Mouse (Mus musculus): ENCODE results near the gene Rab14.
A peak's percentile ranks its signal among the peaks of the same experiment; 100 is the strongest.

The Rab14 gene

DNA sequence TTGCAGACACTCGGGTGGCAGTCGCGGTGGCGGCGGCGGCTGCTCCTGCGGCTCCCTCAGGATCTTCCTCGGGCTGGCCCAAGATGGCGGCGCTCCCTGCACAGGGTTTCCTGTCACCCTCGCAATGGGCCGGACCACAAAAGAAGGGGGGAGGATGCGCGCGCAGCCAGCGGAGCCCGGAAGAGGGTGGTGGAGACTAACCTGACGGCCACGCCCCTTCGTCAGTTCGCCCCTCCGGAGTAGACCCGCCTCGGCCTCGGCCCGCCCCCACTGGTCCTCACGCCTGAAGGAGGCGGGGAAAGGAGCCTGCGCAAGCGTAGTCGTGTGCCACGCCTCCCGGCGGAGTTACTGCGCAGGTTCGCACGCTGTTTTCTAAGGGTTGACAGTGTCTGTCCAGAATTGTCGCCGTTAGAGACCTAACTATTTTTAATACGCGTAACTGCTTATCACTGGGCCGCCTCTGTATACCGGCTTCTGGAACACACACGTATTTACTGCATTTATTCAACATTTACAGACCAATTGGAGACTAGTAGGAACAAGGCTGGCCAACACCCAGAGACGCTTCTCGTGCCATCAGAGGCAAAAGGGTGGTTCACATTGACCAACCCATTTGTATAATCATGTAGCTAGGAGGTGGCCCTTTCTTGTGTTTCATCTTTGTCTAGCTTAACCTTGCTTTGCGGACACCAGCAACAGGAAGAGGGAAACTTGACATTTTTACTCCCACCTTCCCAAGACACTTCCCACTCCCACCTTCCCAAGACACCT is at the start of gene Rab14:
Rab14 (minus strand) TSS at position 223 of the 771 bp plus-strand sequence.
- peak; percentile 100 for DNase-seq (ENCODE audit: low spot score)

DNA sequence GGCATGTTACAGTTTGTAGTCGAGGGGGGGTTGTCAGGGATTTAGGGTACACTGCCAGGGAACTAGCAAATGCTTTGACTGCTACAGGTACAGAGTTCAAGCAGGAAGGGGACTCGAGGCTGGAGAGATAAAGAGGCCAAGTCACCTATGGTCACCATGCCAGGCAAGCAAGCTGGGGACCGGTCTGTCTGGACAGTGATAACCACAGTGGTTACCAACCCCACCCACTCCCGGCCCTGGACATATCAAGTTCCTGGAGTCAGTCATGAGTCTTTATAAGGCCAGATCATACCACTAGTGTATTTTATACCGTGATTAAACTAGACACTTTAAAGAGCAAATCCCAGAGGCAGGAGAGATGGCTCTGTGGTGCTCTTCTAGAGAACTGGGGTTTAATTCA is 46.8 kb upstream of the Rab14 start:
- no peak for DNase-seq (ENCODE audit: low spot score)

DNA sequence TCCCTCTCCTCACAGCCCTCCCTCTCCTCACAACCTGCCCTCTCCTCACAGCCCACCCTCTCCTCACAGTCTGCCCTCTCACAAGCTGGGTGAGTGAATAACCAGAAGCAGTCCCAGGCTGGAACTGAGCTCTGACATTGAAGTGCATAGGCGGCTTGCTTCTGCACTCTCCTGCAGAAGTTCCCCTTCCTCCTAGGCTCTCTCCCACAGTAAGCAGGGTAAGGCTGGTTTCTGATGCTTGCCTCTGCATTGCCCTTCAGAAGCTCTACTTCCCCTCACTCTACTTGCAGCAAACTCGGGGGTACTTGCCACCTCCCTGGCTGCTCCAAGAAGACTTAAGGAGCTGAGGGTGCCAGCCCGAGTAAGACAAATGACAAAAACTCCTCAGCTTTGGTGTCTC is 43.3 kb upstream of the Rab14 start:
- DNase-seq (ENCODE audit: low spot score), result no peak

- no peak for DNase-seq (ENCODE audit: low spot score)
Measured at GRCm38 (mm10) chr2:35235021-35235420, 34.1 kb upstream of the Rab14 start.

DNA sequence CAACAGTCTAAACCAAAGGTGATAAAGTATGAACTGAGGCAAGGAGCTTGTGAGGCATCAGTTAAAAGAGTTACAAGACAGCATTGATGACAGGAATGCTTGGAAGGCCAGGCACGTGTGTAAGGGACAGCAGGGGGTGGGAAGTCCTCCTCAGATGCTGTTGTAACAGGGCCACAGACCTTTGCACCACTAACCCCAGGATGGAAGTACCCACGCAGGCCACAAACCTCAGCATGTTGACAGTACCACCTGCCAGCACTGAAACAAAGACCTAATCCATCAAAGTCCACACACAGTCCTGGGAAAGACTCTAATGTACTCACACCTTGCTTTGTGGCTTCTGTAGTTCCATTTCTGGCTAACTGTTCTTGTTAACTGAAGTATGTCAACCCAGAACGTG is 33.0 kb upstream of the Rab14 start:
- DNase-seq (ENCODE audit: low spot score), result no peak

GRCm38 (mm10) chr2:35232595-35233445 is 31.9 kb upstream of the Rab14 start:
- DNase-seq (ENCODE audit: low spot score), result no peak

GRCm38 (mm10) chr2:35231871-35232270 is 31.0 kb upstream of the Rab14 start:
- no peak for DNase-seq (ENCODE audit: low spot score)

DNA sequence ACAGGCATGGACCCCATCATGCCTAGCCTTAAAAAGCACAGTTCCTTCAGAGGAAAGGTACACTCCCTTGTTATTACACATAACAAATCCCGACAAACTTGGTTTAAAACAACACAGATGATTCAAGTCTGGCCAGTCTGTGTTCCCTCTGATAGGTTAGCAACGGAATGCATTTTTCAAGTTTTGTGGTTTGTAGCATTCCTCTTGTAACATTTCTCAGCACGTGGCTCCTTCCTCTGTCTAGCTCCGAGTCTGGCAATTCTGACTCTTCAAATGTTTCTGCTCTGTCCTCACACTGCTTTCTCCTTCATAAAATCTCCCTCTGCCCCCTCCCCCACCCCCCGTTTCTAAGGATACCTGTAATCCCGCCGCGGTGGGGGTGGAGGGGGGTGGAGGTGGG is 29.3 kb upstream of the Rab14 start:
- DNase-seq (ENCODE audit: low spot score), result no peak

GRCm38 (mm10) chr2:35228145-35228544 is 27.2 kb upstream of the Rab14 start:
- DNase-seq (ENCODE audit: low spot score), result no peak

GRCm38 (mm10) chr2:35224285-35224684 is 23.4 kb upstream of the Rab14 start:
- DNase-seq (ENCODE audit: low spot score), result no peak

DNA sequence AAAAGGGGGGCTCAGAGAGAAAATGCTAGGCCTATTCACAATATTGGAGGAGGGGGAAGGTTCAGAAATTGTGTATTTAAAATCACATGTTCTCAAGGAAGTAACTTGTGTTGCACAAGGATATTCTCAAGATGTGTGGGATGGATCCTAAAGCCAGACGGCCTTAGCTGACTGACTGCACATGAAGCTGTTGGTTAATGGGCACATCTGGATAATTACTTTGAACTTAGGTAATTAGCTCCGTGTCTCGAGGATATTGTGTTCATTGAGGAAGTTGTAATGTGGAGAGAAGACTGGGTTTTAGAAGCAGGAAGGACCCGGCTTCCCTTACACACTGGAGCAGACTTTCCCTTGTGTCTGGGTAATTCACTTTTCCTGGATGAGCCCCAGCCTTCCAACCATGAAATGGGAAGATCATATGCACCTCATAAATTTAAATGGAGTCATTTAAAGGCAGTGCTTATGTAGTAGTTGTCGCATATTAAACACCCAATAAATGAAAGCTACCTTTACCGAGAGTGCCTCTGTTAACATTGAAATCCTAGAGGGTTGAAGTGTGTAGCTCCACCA is 22.0 kb upstream of the Rab14 start:
- no peak for DNase-seq (ENCODE audit: low spot score)

DNA sequence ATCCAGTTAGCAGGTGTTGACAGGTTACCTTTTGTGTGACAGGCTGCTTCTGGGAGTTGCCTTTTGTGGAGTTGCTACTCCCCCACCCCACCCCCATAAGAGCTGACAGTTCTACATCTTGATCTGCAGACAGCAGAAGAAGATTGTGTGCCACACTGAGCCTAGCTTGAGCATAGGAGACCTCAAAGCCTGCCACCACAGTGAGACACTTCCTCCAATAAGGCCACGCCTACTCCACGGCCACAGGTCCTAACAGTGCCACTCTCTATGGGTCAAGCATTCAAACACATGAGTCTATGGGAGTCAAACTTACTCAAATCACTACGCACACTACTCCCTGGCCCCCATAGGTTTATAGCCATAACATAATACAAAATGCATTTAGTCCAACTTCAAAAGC is 17.8 kb upstream of the Rab14 start:
- DNase-seq (ENCODE audit: low spot score), result no peak

DNA sequence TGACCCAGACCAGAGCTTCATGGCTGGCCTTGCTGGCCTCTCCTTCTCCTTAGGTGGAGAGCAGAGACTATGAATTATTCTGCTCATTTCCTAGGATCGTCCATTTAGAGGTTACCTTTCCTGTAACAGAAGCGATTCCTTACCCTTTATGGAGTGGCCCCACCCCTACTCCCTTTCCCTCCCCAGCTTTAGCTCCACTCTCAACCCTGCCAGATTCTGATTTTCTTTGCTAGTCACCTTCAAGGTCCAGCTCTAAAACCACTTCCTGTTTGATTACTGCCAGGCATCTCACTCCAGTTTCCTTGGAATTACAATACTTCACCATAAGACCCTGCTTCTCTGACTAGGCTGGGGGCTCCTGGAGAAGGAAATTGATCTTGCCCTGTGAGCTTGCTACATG is 15.8 kb upstream of the Rab14 start:
- DNase-seq (ENCODE audit: low spot score), result no peak

- DNase-seq (ENCODE audit: low spot score), result no peak
Measured at GRCm38 (mm10) chr2:35215363-35215762, 14.4 kb upstream of the Rab14 start.

GRCm38 (mm10) chr2:35214881-35215358 is 14.0 kb upstream of the Rab14 start:
- DNase-seq (ENCODE audit: low spot score), result peak; percentile 77

DNA sequence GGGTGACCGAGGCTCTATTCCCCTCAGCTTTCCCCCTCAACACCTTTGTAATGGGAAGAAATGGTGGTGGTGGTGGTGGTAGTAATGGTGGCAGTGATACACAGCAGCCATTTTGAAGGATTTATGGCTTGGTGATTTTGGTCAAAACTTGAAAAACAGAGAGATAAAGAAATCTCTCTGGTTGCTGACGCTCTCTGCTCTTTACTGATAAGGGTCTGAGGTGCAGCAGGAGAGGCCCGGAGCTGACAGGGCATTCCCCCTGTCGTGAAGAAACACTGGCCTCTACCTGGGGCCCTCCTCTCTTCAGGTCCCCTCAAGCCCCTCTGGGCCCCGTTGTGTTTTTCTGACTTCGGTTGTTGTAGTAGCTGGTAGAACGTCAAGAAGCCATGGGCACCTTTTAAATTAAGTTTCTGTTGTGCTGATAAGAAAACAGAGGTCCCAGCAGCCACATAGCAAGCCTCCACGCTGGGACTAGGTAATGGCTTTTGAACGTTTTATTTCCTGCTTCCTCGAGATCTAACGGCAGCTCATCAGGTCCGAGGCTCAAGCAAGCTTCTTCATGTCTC is 12.5 kb upstream of the Rab14 start:
- no peak for DNase-seq (ENCODE audit: low spot score)

DNA sequence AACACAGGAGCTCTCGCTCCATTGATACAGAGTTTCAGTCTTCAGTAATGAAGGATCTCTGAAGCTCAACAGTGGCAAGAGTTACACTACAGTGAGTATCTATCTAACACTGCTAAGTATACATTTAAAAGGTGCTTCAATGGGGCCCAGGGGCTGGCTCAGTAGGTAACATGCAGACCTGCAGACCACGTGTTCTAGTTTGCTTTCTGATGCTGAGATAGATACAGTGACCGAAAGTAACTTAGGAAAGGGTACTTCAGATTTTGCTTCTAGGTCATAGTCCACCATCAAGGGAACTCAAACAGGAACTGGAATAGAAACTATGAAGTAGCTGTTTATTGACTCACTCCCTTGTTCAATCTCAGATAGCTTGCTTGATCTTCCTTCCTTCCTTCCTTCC is 10.8 kb upstream of the Rab14 start:
- DNase-seq (ENCODE audit: low spot score), result no peak

GRCm38 (mm10) chr2:35208931-35209665 is 8.2 kb upstream of the Rab14 start:
- DNase-seq (ENCODE audit: low spot score), result no peak

DNA sequence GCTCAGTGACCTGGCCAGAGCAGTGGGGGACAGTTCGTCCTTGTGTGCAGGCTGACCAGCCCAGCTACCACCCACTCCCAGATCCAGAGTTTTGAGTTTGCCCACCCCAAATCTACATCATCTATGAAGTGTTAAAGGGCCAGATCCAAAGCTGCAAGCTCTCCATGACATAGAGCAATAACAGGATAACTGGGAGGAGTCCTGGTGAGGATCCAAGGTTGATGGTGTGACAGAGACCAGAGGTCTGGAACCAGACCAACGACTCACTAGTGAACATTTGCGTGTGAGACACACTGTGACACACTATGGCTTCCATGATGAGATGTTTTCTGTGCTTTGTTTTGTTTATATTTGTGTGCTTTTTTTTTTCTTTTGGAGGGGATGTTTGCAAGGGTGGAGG is 7.1 kb upstream of the Rab14 start:
- no peak for DNase-seq (ENCODE audit: low spot score)

DNA sequence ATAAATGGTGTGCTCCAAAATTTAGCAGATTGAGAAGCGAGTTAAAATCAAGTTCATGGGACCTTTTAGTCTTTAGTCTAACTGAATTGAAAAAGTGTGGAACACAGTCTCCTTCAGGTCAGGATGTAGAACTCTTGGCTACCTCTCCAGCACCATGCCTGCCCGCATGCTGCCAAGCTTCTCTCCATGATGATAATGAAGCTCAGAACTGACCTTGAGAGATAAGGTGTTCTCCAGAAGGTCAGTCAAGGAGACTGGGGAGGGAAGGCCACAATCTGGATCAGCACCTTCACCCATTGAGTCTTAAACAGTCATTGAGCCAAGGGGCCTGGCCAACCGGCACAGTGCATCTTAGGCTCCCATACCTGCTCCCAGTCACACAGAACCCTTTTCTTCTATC is 5.8 kb upstream of the Rab14 start:
- DNase-seq (ENCODE audit: low spot score), result peak; percentile 33

DNA sequence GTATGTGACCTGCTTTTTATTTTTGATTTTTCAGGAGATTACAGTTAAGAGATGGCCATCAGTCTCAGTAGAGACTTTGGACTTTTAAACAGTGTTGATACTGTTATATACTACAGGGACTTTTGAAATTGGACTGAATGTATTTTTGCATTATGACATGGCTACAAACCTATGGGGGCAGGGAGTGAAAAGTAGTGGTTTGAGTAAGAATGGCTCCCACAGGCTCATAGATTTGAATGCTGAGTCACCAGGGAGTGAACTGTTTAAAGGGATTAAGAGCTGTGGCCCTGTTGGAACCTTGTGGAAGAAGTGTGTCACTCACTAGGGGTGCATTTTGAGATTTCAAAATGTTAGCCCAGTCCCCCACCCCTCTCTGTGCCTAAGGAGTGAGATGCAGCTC is 2.8 kb upstream of the Rab14 start:
- no peak for DNase-seq (ENCODE audit: low spot score)

All from testis, postnatal 14 days (tissue).